Mouse (Mus musculus): ENCODE measurements around the gene Galnt18. TPM values are rescaled to one million over a fixed set of nuclear protein-coding genes. Genes with fewer than 3 reads are reported as not detected.

The Galnt18 gene
- polyA plus RNA-seq, 1 experiment from 2014 or later = 7.8 TPM

GRCm38 (mm10) chr7:111528961-111529643 lies 250.7 kb downstream of the Galnt18 start:
- Histone ChIP-seq H3K4me2 (replicated peaks; ENCODE audit: low read depth) (no peak overlapping the region), H3K36me3 (ENCODE audit: control insufficient read depth, insufficient read depth) (no peaks in the 10 kb centered on the region), H3K27me3 (replicated peaks; ENCODE audit: control insufficient read depth, insufficient read depth, low read length) (no peaks in the 10 kb centered on the region), H3K4me1 (replicated peaks; ENCODE audit: control insufficient read depth, insufficient read depth, low read length) (no peaks in the 10 kb centered on the region), H3K9ac (ENCODE audit: low read depth, low read length) (no peak overlapping the region), H3K27ac (ENCODE audit: low read depth, low read length) (no peak overlapping the region), H3K9me3 (ENCODE audit: control insufficient read depth) (no peaks in the 10 kb centered on the region), H3K4me3 (ENCODE audit: low read depth, low read length) (no peak overlapping the region)
- no peak for ATAC-seq
- no peak for TF ChIP-seq CTCF (IDR thresholded peaks at IDR 0.05; ENCODE audit: low read depth)
- WGBS = 54% methylated on average over 3 of the region's 3 CpGs

- Histone ChIP-seq H3K27ac (ENCODE audit: low read depth, low read length) (no peak overlapping the region), H3K4me1 (replicated peaks; ENCODE audit: control insufficient read depth, insufficient read depth, low read length) (no peaks in the 10 kb centered on the region), H3K4me2 (replicated peaks; ENCODE audit: low read depth) (no peak overlapping the region), H3K9ac (ENCODE audit: low read depth, low read length) (no peak overlapping the region), H3K9me3 (ENCODE audit: control insufficient read depth) (no peaks in the 10 kb centered on the region), H3K36me3 (ENCODE audit: control insufficient read depth, insufficient read depth) (no peaks in the 10 kb centered on the region), H3K4me3 (ENCODE audit: low read depth, low read length) (no peak overlapping the region), H3K27me3 (replicated peaks; ENCODE audit: control insufficient read depth, insufficient read depth, low read length) (no peaks in the 10 kb centered on the region)
- ATAC-seq = no peak
- WGBS = 11% methylated on average over 1 of the region's 1 CpGs
- no peak for TF ChIP-seq CTCF (IDR thresholded peaks at IDR 0.05; ENCODE audit: low read depth)
Observed at GRCm38 (mm10) chr7:111528462-111528861, 251.3 kb downstream of the Galnt18 start.

- Histone ChIP-seq H3K4me2 (replicated peaks; ENCODE audit: low read depth) (no peak overlapping the region), H3K27ac (ENCODE audit: low read depth, low read length) (no peak overlapping the region), H3K9me3 (ENCODE audit: control insufficient read depth) (no peaks in the 10 kb centered on the region), H3K4me1 (replicated peaks; ENCODE audit: control insufficient read depth, insufficient read depth, low read length) (no peaks in the 10 kb centered on the region), H3K4me3 (ENCODE audit: low read depth, low read length) (no peak overlapping the region), H3K9ac (ENCODE audit: low read depth, low read length) (no peak overlapping the region), H3K36me3 (ENCODE audit: control insufficient read depth, insufficient read depth) (no peaks in the 10 kb centered on the region), H3K27me3 (replicated peaks; ENCODE audit: control insufficient read depth, insufficient read depth, low read length) (no peaks in the 10 kb centered on the region)
- no peak for TF ChIP-seq CTCF (IDR thresholded peaks at IDR 0.05; ENCODE audit: low read depth)
- 78% methylated on average over 1 of the region's 1 CpGs for WGBS
- ATAC-seq = no peak
Observed at GRCm38 (mm10) chr7:111520881-111521280, 258.9 kb downstream of the Galnt18 start.

- TF ChIP-seq CTCF (IDR thresholded peaks at IDR 0.05; ENCODE audit: low read depth) = no peak
- WGBS = 72% methylated on average over 8 of the region's 8 CpGs
- no peaks in the 10 kb centered on the region for H3K4me1 ChIP-seq (replicated peaks; ENCODE audit: control insufficient read depth, insufficient read depth, low read length)
- no peak overlapping the region for H3K27ac ChIP-seq (ENCODE audit: low read depth, low read length)
- no peak overlapping the region for H3K4me3 ChIP-seq (ENCODE audit: low read depth, low read length)
- no peaks in the 10 kb centered on the region for H3K36me3 ChIP-seq (ENCODE audit: control insufficient read depth, insufficient read depth)
- H3K27me3 ChIP-seq (replicated peaks; ENCODE audit: control insufficient read depth, insufficient read depth, low read length) = no peaks in the 10 kb centered on the region
- H3K4me2 ChIP-seq (replicated peaks; ENCODE audit: low read depth) = no peak overlapping the region
- no peak for ATAC-seq
- H3K9me3 ChIP-seq (ENCODE audit: control insufficient read depth) = no peaks in the 10 kb centered on the region
- H3K9ac ChIP-seq (ENCODE audit: low read depth, low read length) = no peak overlapping the region
Observed at GRCm38 (mm10) chr7:111518581-111519242, 261.1 kb downstream of the Galnt18 start.

GRCm38 (mm10) chr7:111516882-111517281 lies 262.9 kb downstream of the Galnt18 start:
- Histone ChIP-seq H3K4me2 (replicated peaks; ENCODE audit: low read depth) (no peak overlapping the region), H3K4me1 (replicated peaks; ENCODE audit: control insufficient read depth, insufficient read depth, low read length) (no peaks in the 10 kb centered on the region), H3K27ac (ENCODE audit: low read depth, low read length) (no peak overlapping the region), H3K9ac (ENCODE audit: low read depth, low read length) (no peak overlapping the region), H3K36me3 (ENCODE audit: control insufficient read depth, insufficient read depth) (no peaks in the 10 kb centered on the region), H3K4me3 (ENCODE audit: low read depth, low read length) (no peak overlapping the region), H3K9me3 (ENCODE audit: control insufficient read depth) (no peaks in the 10 kb centered on the region), H3K27me3 (replicated peaks; ENCODE audit: control insufficient read depth, insufficient read depth, low read length) (no peaks in the 10 kb centered on the region)
- ATAC-seq = no peak
- TF ChIP-seq CTCF (IDR thresholded peaks at IDR 0.05; ENCODE audit: low read depth) = no peak
- 63% methylated on average over 1 of the region's 1 CpGs for WGBS

GRCm38 (mm10) chr7:111515471-111515870 lies 264.3 kb downstream of the Galnt18 start:
- no peak overlapping the region for H3K9ac ChIP-seq (ENCODE audit: low read depth, low read length)
- H3K36me3 ChIP-seq (ENCODE audit: control insufficient read depth, insufficient read depth) = no peaks in the 10 kb centered on the region
- H3K4me2 ChIP-seq (replicated peaks; ENCODE audit: low read depth) = no peak overlapping the region
- no peak overlapping the region for H3K4me3 ChIP-seq (ENCODE audit: low read depth, low read length)
- no peaks in the 10 kb centered on the region for H3K9me3 ChIP-seq (ENCODE audit: control insufficient read depth)
- ATAC-seq = no peak
- no peaks in the 10 kb centered on the region for H3K4me1 ChIP-seq (replicated peaks; ENCODE audit: control insufficient read depth, insufficient read depth, low read length)
- H3K27ac ChIP-seq (ENCODE audit: low read depth, low read length) = no peak overlapping the region
- H3K27me3 ChIP-seq (replicated peaks; ENCODE audit: control insufficient read depth, insufficient read depth, low read length) = no peaks in the 10 kb centered on the region
- WGBS = 93% methylated on average over 2 of the region's 2 CpGs
- TF ChIP-seq CTCF (IDR thresholded peaks at IDR 0.05; ENCODE audit: low read depth) = no peak

Measured in intestine, postnatal 0 days (tissue).